Mouse (Mus musculus) heart, adult 9 months (tissue): ENCODE data around the gene Prss57.

Source experiments
- DNase-seq, 2 experiments: peaks; one replicate each; pipeline ENCODE4 v3.0.0; 2022; ENCODE audit warnings: low spot score in 2 of 2

Prss57 gene

GRCm38 (mm10) chr10:79790861-79791260 lies at the start of gene Prss57:
Gene Prss57 (minus strand): TSS chr10:79790961.
- DNase-seq: no peak

- DNase-seq: no peak
These were observed 49.3 kb upstream of the Prss57 start for GRCm38 (mm10) chr10:79840091-79840490.

GRCm38 (mm10) chr10:79838151-79838550 lies 47.4 kb upstream of the Prss57 start:
- DNase-seq: no peak

- no peak for DNase-seq
These were observed 46.2 kb upstream of the Prss57 start for GRCm38 (mm10) chr10:79836918-79837317.

GRCm38 (mm10) chr10:79834769-79835398 lies 44.1 kb upstream of the Prss57 start:
- peak; percentile 65 to 70 for DNase-seq

GRCm38 (mm10) chr10:79832786-79833181 lies 42.0 kb upstream of the Prss57 start:
- DNase-seq: no peak

- DNase-seq: no peak
These were observed 41.4 kb upstream of the Prss57 start for GRCm38 (mm10) chr10:79832026-79832785.

- DNase-seq: no peak
These were observed 40.8 kb upstream of the Prss57 start for GRCm38 (mm10) chr10:79831583-79831982.

- peak in 1 of 2 experiments; percentile 46 for DNase-seq
These were observed 33.7 kb upstream of the Prss57 start for GRCm38 (mm10) chr10:79824413-79824812.

- DNase-seq: no peak
These were observed 32.2 kb upstream of the Prss57 start for GRCm38 (mm10) chr10:79823011-79823410.

- DNase-seq: no peak
These were observed 31.6 kb upstream of the Prss57 start for GRCm38 (mm10) chr10:79822372-79822771.

GRCm38 (mm10) chr10:79821731-79822130 lies 31.0 kb upstream of the Prss57 start:
- DNase-seq: no peak

- no peak for DNase-seq
These were observed 30.0 kb upstream of the Prss57 start, which contains the start of gene Misp for GRCm38 (mm10) chr10:79820782-79821181. Gene Misp (plus strand): TSS chr10:79820989.

- DNase-seq: no peak
These were observed 29.5 kb upstream of the Prss57 start for GRCm38 (mm10) chr10:79820277-79820676.

- DNase-seq: no peak
These were observed 28.8 kb upstream of the Prss57 start for GRCm38 (mm10) chr10:79819606-79820005.

- DNase-seq: no peak
These were observed 27.5 kb upstream of the Prss57 start for GRCm38 (mm10) chr10:79818225-79818624.

GRCm38 (mm10) chr10:79817111-79817510 lies 26.4 kb upstream of the Prss57 start:
- no peak for DNase-seq

- no peak for DNase-seq
These were observed 25.1 kb upstream of the Prss57 start for GRCm38 (mm10) chr10:79815671-79816494.

GRCm38 (mm10) chr10:79814271-79814842 lies 23.6 kb upstream of the Prss57 start:
- no peak for DNase-seq

GRCm38 (mm10) chr10:79811736-79812637 lies 21.2 kb upstream of the Prss57 start:
- DNase-seq: peak; percentile 65 to 77

GRCm38 (mm10) chr10:79808728-79809127 lies 18.0 kb upstream of the Prss57 start:
- DNase-seq: peak in 1 of 2 experiments; percentile 60
